Mouse (Mus musculus) bone marrow, adult 2 months (tissue): ENCODE data around the gene Strn4.

ENCODE experiments used
- CTCF ChIP-seq: fragments of 200-500 bp; IDR thresholded peaks from 2 replicates; pipeline ENCODE4 v1.5.1; 2011; ENCODE audit warnings: low read length, control low read depth; ENCODE audit not compliant: control insufficient read depth, insufficient read depth
- POLR2A ChIP-seq: fragments of 200-500 bp; IDR thresholded peaks from 2 replicates; pipeline ENCODE4 v1.6.1; 2011; ENCODE audit warnings: low read depth, mild to moderate bottlenecking, control low read depth, low read length, borderline replicate concordance; ENCODE audit not compliant: control insufficient read depth

GRCm38 (mm10) chr7:16781816-16782554 is 33.7 kb upstream of the Strn4 start:
- no peak; the same call in 1 of the 2 replicates for TF ChIP-seq CTCF
- TF ChIP-seq POLR2A: peak; percentile 32; the same call in 1 of the 2 replicates
